Mouse (Mus musculus) myocyte (in vitro differentiated cells): ENCODE measurements around the gene Tulp3. TPM values are rescaled to one million over a fixed set of nuclear protein-coding genes. Genes with fewer than 3 reads are reported as not detected.
A peak's percentile ranks its signal among the peaks of the same experiment; 100 is the strongest.

ENCODE experiments used
- H3K27me3 ChIP-seq: one replicate; pipeline ENCODE4 v1.6.1; 2011; ENCODE audit not compliant: control insufficient read depth, insufficient read depth, insufficient read length
- H3K36me3 ChIP-seq: one replicate; pipeline ENCODE4 v1.6.1; 2011; ENCODE audit not compliant: control insufficient read depth, insufficient read depth
- H3K4me2 ChIP-seq: one replicate; pipeline ENCODE4 v1.6.1; 2011; ENCODE audit warnings: low read depth, control low read depth
- H3K4me3 ChIP-seq: one replicate; pipeline ENCODE4 v1.5.1; 2011; ENCODE audit warnings: mild to moderate bottlenecking, control low read depth, moderate library complexity
- H3K79me2 ChIP-seq: one replicate; pipeline ENCODE4 v1.6.1; 2011; ENCODE audit not compliant: control insufficient read depth, insufficient read depth
- H3ac ChIP-seq: one replicate; pipeline ENCODE4 v1.6.1; 2011; ENCODE audit not compliant: control insufficient read depth, insufficient read length
- CEBPB ChIP-seq: IDR thresholded peaks from 2 replicates; pipeline ENCODE4 v1.6.1; 2011; ENCODE audit warnings: mild to moderate bottlenecking, moderate library complexity; ENCODE audit not compliant: poor library complexity, insufficient read depth, severe bottlenecking
- E2F4 ChIP-seq: IDR thresholded peaks from one replicate; pipeline ENCODE4 v1.6.1; 2011; ENCODE audit warnings: mild to moderate bottlenecking, control low read depth, moderate library complexity; ENCODE audit not compliant: insufficient read depth
- MAX ChIP-seq: IDR thresholded peaks from one replicate; pipeline ENCODE4 v1.6.1; 2011; ENCODE audit warnings: low read depth, mild to moderate bottlenecking, control low read depth
- MYOD1 ChIP-seq, 3 experiments: IDR thresholded peaks; one replicate each; pipeline ENCODE4 v1.6.1; 2011; ENCODE audit warnings: control low read depth in 2 of 3, low read depth in 2 of 3, mild to moderate bottlenecking in 2 of 3, moderate library complexity in 1 of 3; ENCODE audit not compliant: insufficient read length in 2 of 3, control insufficient read depth in 1 of 3
- MYOG ChIP-seq, 3 experiments: IDR thresholded peaks; one replicate each; pipeline ENCODE4 v1.6.1; 2011; ENCODE audit warnings: control low read depth in 2 of 3, low read depth in 2 of 3, mild to moderate bottlenecking in 2 of 3; ENCODE audit not compliant: insufficient read length in 2 of 3, control insufficient read depth in 1 of 3, insufficient read depth in 1 of 3
- POLR2A ChIP-seq: IDR thresholded peaks from one replicate; pipeline ENCODE4 v1.6.1; 2011; ENCODE audit warnings: low read depth, mild to moderate bottlenecking, control low read depth, moderate library complexity; ENCODE audit not compliant: insufficient read length
- POLR2AphosphoS2 ChIP-seq: IDR thresholded peaks from one replicate; pipeline ENCODE4 v1.6.1; 2011; ENCODE audit warnings: low read depth, control low read depth; ENCODE audit not compliant: insufficient read length
- REST ChIP-seq: IDR thresholded peaks from one replicate; pipeline ENCODE4 v1.6.1; 2011; ENCODE audit warnings: mild to moderate bottlenecking, control low read depth, moderate library complexity; ENCODE audit not compliant: insufficient read depth, insufficient read length
- SRF ChIP-seq: IDR thresholded peaks from one replicate; pipeline ENCODE4 v1.6.1; 2011; ENCODE audit warnings: low read depth; ENCODE audit not compliant: control insufficient read depth, insufficient read length
- TCF12 ChIP-seq: IDR thresholded peaks from one replicate; pipeline ENCODE4 v1.6.1; 2011; ENCODE audit warnings: mild to moderate bottlenecking, control low read depth; ENCODE audit not compliant: poor library complexity, insufficient read depth, severe bottlenecking
- TCF3 ChIP-seq: IDR thresholded peaks from one replicate; pipeline ENCODE4 v1.6.1; 2011; ENCODE audit warnings: low read depth, control low read depth; ENCODE audit not compliant: insufficient read length
- USF1 ChIP-seq: IDR thresholded peaks from one replicate; pipeline ENCODE4 v1.6.1; 2011; ENCODE audit warnings: low read depth, mild to moderate bottlenecking, control low read depth, moderate library complexity
- polyA plus RNA-seq: library from polyadenylated mRNA; unstranded; fragments of >200 nt; fragmentation: generic; extraction: Trizol; gene quantifications from one replicate; pipeline ENCODE4 v1.2.1, GENCODE M21; 2012; ENCODE audit warnings: missing spikeins

Gene Tulp3
- polyA plus RNA-seq, result 22.3 TPM

DNA sequence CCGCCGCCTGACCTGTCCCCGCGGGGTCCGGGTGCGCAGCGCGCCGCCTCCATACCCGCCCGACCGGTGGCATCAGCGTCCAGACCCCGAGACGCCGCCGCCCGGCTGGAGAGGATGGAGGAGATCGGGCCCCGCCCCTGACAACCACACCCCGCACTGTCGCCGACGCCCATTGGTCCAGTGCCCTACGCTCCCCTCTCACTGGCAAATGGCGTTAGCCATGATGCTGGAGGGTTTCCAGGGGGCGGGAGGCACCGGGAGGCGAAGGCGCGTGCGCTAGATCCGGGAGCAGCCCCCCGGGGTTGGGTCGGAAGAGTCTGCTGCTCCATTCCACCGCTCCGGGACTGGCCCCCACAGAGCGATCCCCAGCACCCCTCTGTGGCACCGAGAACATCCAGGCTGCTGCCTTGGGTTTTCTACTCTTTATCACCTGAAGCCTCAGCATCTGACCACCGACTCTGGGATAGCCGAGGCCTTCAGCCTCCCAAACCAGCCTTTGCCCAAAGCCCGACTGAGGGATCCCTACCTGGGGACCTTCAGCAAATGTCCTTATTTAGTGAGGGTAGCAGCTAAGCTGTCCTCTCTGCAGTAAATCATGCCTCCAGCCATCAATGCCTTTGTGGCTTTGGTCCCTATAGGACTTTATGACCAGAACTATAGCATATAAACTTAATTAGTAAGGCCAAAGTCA lies at the start of gene Tulp3:
TSS of gene Tulp3 (minus strand) at position 126 of the 691 bp plus-strand sequence.
- peak; percentile 86 for TF ChIP-seq POLR2A
- TF ChIP-seq REST, result no peak
- TF ChIP-seq POLR2AphosphoS2, result peak; percentile 93
- peaks cover 3% of the 10 kb centered on the region for H3K36me3 ChIP-seq
- peak within 1 kb of the TSS; percentile 42 for H3ac ChIP-seq

DNA sequence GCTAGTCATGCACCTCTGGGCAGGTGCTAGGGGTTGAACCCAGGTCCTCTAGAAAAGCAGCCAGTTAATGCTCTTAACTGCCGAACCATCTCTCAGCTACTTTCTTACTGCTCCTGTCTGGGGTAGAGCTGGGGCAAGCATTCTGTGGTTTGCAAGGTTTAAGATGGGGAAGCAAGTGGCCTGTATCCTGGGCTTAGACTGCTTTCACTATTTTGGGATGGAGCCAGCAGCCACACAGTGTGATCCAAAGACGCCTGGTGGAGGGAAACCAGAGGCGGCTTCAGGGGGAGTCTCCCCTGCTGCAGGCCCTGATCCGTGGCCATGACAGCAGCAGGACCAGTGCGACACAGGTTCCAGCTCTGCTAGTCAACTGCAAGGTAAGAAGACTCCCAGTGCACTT lies 49.1 kb upstream of the Tulp3 start:
- Histone ChIP-seq H3ac (no peak overlapping the region), H3K79me2 (no peaks in the 10 kb centered on the region), H3K36me3 (peaks cover 11% of the 10 kb centered on the region), H3K4me3 (no peak overlapping the region), H3K4me2 (no peak overlapping the region), H3K27me3 (no peaks in the 10 kb centered on the region)
- TF ChIP-seq TCF12, result no peak

More for the DNA sequence above, at the start of gene Tulp3:
- H3K4me3 ChIP-seq, result peak within 1 kb of the TSS; percentile 74
- H3K27me3 ChIP-seq, result no peaks in the 10 kb centered on the region
- H3K4me2 ChIP-seq, result peak within 1 kb of the TSS; percentile 89
- H3K79me2 ChIP-seq, result peaks cover 52% of the 10 kb centered on the region

DNA sequence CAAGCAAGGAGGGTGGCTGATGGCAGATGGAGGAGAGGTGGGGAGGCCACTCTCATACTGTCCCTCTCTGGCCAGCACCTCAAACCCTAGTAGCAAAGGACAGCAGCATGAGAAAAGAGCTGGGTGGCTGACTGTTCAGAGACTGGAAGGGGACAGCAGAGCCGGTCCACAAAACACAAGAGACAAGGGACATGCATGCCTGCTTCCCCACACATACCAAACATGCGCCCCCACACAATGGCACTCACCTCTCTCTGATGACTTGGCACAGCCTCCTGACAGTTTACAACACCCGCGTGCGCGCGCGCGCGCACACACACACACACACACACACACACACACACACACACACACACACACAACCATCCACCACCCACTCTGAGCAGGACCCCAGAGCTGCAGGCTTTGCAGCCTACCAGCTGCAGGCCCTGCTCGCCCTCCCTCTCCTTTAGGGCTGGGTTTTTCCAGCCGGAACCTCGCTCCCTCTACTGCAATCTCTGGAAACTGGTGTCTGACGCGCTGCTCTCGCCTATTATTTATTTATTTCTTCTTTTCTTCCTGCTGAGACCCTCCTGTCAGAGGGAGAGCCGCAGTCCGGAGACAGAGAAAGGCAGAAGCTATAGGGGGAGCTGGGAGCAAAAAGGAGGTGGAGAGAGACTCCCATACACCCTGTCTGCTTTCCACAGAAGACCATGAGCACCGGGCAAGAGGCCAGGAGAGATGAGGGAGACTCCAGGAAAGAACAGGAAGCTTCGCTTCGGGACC lies 44.0 kb upstream of the Tulp3 start:
- TF ChIP-seq TCF12, result no peak
- TF ChIP-seq E2F4, result no peak
- no peak for TF ChIP-seq POLR2A
- no peak for TF ChIP-seq SRF
- no peak for TF ChIP-seq TCF3
- no peak for TF ChIP-seq POLR2AphosphoS2
- TF ChIP-seq MYOD1 (IDR thresholded peaks at IDR 0.05; ENCODE audit: control insufficient read depth in 1 of 3, insufficient read length in 2 of 3, low read depth in 2 of 3), result no peak
- TF ChIP-seq REST, result no peak
- TF ChIP-seq CEBPB, result no peak
- TF ChIP-seq USF1, result no peak
- no peak for TF ChIP-seq MYOG (IDR thresholded peaks at IDR 0.05; ENCODE audit: control insufficient read depth in 1 of 3, insufficient read depth in 1 of 3, insufficient read length in 2 of 3, low read depth in 2 of 3)
- no peak for TF ChIP-seq MAX

DNA sequence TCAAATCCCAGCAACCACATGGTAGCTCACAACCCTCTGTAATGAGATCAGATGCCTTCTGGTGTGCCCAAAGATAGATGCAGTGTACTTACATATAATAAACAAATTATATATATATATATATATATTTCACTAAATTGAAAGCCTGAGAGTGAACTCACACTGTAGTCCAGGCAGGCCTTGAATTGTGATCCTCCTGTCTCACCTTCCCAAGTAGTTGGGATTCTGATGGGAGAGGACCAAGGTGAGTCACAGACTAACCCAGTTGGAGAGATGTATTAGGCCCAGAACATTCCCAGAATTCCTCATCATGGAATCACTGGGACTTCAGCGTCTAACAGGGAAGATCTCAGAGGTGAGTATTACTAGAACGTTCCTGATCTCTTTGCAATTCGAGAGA lies 43.3 kb upstream of the Tulp3 start, which contains the start of gene Nrip2:
TSS of gene Nrip2 (plus strand) at position 301 of the 400 bp plus-strand sequence.
- Histone ChIP-seq H3K27me3 (no peaks in the 10 kb centered on the region), H3K4me3 (no peak within 1 kb of the TSS)
- TF ChIP-seq SRF, result no peak
- no peak for TF ChIP-seq TCF3
- no peak for TF ChIP-seq CEBPB
- no peak for TF ChIP-seq MAX
- no peak for TF ChIP-seq TCF12
- no peak for TF ChIP-seq POLR2A
- TF ChIP-seq POLR2AphosphoS2, result no peak
- TF ChIP-seq USF1, result no peak
- TF ChIP-seq MYOD1 (IDR thresholded peaks at IDR 0.05; ENCODE audit: control insufficient read depth in 1 of 3, insufficient read length in 2 of 3, low read depth in 2 of 3), result no peak
- no peak for TF ChIP-seq REST
- TF ChIP-seq E2F4, result no peak
- no peak for TF ChIP-seq MYOG (IDR thresholded peaks at IDR 0.05; ENCODE audit: control insufficient read depth in 1 of 3, insufficient read depth in 1 of 3, insufficient read length in 2 of 3, low read depth in 2 of 3)

More for the DNA sequence above, 44.0 kb upstream of the Tulp3 start:
- H3K36me3 ChIP-seq, result no peaks in the 10 kb centered on the region
- H3K79me2 ChIP-seq, result no peaks in the 10 kb centered on the region
- H3K4me3 ChIP-seq, result no peak overlapping the region
- no peaks in the 10 kb centered on the region for H3K27me3 ChIP-seq
- no peak overlapping the region for H3ac ChIP-seq
- H3K4me2 ChIP-seq, result no peak overlapping the region

DNA sequence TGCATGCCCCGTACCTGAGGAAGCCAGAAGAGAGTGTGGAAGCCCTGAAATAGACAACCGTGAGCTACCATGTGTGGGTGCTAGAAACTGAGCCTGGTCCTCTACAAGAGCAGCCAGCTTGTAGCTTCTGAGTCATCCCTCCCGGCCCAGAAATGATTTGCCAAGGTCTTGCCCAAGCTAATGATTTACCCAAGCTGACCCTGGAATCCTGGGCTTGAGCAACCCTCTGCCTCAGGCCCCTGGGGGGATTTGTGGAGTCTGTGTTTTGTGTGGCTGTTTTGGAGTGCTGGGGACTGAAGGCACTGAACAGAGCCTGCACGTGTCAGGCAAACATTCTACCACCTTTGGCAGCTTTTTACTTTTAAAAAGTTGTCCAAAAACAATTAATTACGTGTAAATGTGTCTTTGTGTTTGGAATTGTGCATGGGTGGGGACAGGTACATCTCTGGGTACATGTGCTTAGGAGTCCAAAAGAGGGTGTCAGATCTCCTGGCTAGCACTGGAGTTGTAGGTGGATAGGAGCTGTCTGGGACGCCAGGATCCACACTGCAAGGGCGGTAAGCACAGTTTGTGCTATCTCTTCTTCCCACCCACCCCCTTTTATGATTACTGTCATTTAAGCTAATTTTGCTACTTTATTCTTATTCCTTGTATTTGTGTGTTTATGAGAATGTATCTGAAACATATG lies 42.1 kb upstream of the Tulp3 start:
- no peak overlapping the region for H3K4me3 ChIP-seq
- no peak overlapping the region for H3ac ChIP-seq
- H3K79me2 ChIP-seq, result no peaks in the 10 kb centered on the region
- TF ChIP-seq MAX (no peak), USF1 (no peak), SRF (no peak)
- H3K4me2 ChIP-seq, result no peak overlapping the region
- no peaks in the 10 kb centered on the region for H3K27me3 ChIP-seq
- no peaks in the 10 kb centered on the region for H3K36me3 ChIP-seq

More for the DNA sequence above, 43.3 kb upstream of the Tulp3 start, which contains the start of gene Nrip2:
- Histone ChIP-seq H3ac (no peak within 1 kb of the TSS), H3K4me2 (no peak within 1 kb of the TSS), H3K79me2 (no peaks in the 10 kb centered on the region), H3K36me3 (no peaks in the 10 kb centered on the region)
